Mouse (Mus musculus): ENCODE measurements around the gene Edil3. TPM values are rescaled to one million over a fixed set of nuclear protein-coding genes. Genes with fewer than 3 reads are reported as not detected.

Gene Edil3
- polyA plus RNA-seq (2015; fragmentation: Nextera tagmentation; extraction: Ambion mirVana): 6.7 and 7.7 TPM in 2 replicates

DNA sequence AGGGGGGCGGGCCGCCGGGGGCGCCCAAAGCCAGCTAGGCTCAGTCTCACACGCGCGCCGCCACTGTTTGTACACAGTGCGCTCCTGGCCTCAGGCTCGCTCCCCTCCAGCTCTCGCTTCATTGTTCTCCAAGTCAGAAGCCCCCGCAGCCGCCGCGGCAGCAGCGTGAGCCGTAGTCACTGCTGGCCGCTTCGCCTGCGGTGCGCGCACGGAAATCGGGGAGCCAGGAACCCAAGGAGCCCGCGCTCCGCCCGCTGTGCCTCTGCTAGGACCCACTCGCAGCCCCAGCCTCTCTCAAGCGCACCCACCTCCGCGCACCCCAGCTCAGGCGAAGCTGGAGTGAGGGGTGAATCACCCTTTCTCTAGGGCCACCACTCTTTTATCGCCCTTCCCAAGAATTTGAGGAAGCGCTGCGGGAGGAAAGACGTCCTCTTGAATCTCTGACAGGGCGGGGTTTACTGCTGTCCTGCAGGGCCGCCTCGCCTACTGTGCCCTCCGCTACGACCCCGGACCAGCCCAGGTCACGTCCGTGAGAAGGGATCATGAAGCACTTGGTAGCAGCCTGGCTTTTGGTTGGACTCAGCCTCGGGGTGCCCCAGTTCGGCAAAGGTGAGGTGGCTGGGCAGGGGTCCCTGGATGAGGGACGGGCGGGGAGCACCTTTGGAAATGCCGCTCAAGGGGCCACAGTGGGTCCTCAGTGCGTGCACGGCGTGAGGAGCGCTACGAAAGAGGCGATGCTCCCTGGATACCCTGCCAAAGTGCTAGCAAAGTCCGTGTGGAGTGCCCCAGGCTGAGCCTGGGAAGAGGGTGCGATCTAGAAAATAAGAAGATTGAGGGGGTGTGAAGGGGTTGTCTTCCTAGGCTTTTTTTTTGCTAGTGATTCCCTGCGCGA is at the start of gene Edil3:
TSS of gene Edil3 (plus strand) at position 33 of the 892 bp plus-strand sequence.
- peak within 1 kb of the TSS; percentile 97 for H3K4me2 ChIP-seq (ENCODE audit: low read depth, low read length)
- H3K27me3 ChIP-seq (ENCODE audit: control insufficient read depth, insufficient read depth, low read length): no peaks in the 10 kb centered on the region
- peaks cover 5% of the 10 kb centered on the region for H3K4me1 ChIP-seq (ENCODE audit: control insufficient read depth, insufficient read depth, low read length)
- H3K27ac ChIP-seq (ENCODE audit: low read length): peak within 1 kb of the TSS; percentile 27; the same call in 1 of the 2 replicates
- H3K4me3 ChIP-seq (replicated peaks; ENCODE audit: low read length): peak within 1 kb of the TSS; percentile 69
- peak; percentile 79 for ATAC-seq (ENCODE audit: insufficient read depth, low FRiP score)
- under 1% methylated on average over 59 of the region's 60 CpGs for WGBS
- no peaks in the 10 kb centered on the region for H3K36me3 ChIP-seq (ENCODE audit: control insufficient read depth, insufficient read depth, low read length)
- no peaks in the 10 kb centered on the region for H3K9me3 ChIP-seq (replicated peaks; ENCODE audit: control insufficient read depth, low read length)
- peak within 1 kb of the TSS; percentile 80 for H3K9ac ChIP-seq (ENCODE audit: low read length)

DNA sequence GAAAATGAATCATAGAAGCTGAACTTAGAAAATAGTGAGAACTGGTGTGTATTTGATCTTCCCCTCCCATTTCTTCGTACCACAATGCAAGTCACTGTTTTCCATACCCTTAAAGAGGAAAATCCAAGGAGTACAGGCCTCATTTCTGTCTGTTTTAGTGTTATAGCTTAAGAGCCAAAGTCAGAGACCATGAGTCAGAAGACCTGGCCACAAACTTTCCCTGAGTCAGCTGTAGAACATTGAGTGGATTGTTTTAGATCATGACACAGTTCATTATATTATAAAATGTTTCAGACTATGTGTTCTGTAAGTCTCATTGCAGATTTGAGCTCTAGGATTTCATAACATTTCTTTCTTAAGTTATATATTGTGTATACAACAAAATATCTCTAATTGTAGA is 22.1 kb upstream of the Edil3 start:
- no peaks in the 10 kb centered on the region for H3K27me3 ChIP-seq (ENCODE audit: control insufficient read depth, insufficient read depth, low read length)
- no peaks in the 10 kb centered on the region for H3K9me3 ChIP-seq (replicated peaks; ENCODE audit: control insufficient read depth, low read length)
- H3K4me3 ChIP-seq (replicated peaks; ENCODE audit: low read length): no peak overlapping the region
- no peak overlapping the region for H3K9ac ChIP-seq (ENCODE audit: low read length)
- no peak for ATAC-seq (ENCODE audit: insufficient read depth, low FRiP score)
- H3K4me1 ChIP-seq (ENCODE audit: control insufficient read depth, insufficient read depth, low read length): no peaks in the 10 kb centered on the region
- no peak overlapping the region for H3K27ac ChIP-seq (ENCODE audit: low read length)
- H3K36me3 ChIP-seq (ENCODE audit: control insufficient read depth, insufficient read depth, low read length): no peaks in the 10 kb centered on the region
- H3K4me2 ChIP-seq (ENCODE audit: low read depth, low read length): no peak overlapping the region
- 81% methylated on average over 1 of the region's 1 CpGs for WGBS

DNA sequence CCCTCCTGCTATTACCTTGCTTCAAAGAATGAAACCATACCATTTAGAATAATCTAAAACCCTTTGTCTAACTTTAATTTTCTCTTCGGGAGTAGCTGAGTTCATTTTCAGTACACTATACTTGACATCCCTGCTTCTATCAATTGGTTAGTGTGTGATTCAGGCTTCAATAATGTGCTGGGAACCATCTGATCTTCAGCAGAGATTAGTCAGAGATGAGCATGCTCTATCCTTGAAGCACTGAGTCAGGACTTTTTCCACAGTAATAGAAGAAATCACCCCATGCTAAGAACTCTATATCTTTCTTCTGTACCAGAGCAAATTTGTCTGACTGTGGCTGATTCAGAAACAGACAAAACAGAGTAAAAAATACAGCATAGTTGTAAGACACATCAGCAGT is 20.3 kb upstream of the Edil3 start:
- no peak overlapping the region for H3K9ac ChIP-seq (ENCODE audit: low read length)
- ATAC-seq (ENCODE audit: insufficient read depth, low FRiP score): no peak
- WGBS: 93% methylated on average over 1 of the region's 1 CpGs
- no peaks in the 10 kb centered on the region for H3K27me3 ChIP-seq (ENCODE audit: control insufficient read depth, insufficient read depth, low read length)
- H3K4me1 ChIP-seq (ENCODE audit: control insufficient read depth, insufficient read depth, low read length): no peaks in the 10 kb centered on the region
- H3K36me3 ChIP-seq (ENCODE audit: control insufficient read depth, insufficient read depth, low read length): no peaks in the 10 kb centered on the region
- no peaks in the 10 kb centered on the region for H3K9me3 ChIP-seq (replicated peaks; ENCODE audit: control insufficient read depth, low read length)
- no peak overlapping the region for H3K4me2 ChIP-seq (ENCODE audit: low read depth, low read length)
- no peak overlapping the region for H3K27ac ChIP-seq (ENCODE audit: low read length)
- no peak overlapping the region for H3K4me3 ChIP-seq (replicated peaks; ENCODE audit: low read length)

DNA sequence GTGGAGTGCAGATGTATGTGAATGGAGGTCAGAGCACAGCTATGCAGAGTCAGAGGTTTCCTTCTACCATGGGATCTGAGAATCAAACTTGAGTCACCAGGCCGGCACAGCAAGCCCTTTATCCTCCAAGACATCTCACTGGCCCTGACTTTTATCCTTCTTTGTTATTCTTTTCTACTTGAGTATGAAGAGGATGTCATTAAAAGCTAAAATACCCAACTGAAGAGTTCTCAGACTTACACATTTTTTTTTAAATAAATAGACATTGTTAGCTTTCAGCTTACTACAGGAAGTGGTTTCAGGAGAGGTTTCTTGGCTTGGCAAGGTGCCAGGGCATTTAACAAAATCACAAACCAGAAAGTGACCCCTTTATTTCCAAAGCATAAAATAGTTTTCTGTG is 15.4 kb upstream of the Edil3 start:
- Histone ChIP-seq H3K4me3 (replicated peaks; ENCODE audit: low read length) (no peak overlapping the region), H3K9me3 (replicated peaks; ENCODE audit: control insufficient read depth, low read length) (no peaks in the 10 kb centered on the region), H3K36me3 (ENCODE audit: control insufficient read depth, insufficient read depth, low read length) (no peaks in the 10 kb centered on the region), H3K9ac (ENCODE audit: low read length) (no peak overlapping the region), H3K27ac (ENCODE audit: low read length) (no peak overlapping the region), H3K27me3 (ENCODE audit: control insufficient read depth, insufficient read depth, low read length) (no peaks in the 10 kb centered on the region), H3K4me2 (ENCODE audit: low read depth, low read length) (no peak overlapping the region), H3K4me1 (ENCODE audit: control insufficient read depth, insufficient read depth, low read length) (no peaks in the 10 kb centered on the region)
- 21% methylated on average over 1 of the region's 1 CpGs for WGBS
- no peak for ATAC-seq (ENCODE audit: insufficient read depth, low FRiP score)

DNA sequence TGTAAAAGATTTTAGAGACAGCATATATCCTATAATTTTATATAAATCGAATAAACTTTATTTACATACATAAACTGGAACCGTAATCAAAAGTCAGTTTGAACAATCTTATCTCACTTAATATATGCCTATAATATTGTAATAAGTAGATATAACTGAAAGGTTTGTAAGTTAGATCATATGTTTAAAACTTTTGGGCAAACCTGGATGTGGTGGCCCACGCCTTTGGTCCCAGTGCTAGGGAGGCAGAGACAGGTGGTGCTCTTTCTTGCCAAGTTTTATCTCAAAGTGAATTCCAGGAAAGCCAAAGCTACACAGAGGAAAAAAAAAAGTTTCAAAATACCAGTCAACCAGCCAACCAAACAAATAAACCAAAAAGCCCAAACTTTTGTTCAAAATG is 15.0 kb upstream of the Edil3 start:
- Histone ChIP-seq H3K9me3 (replicated peaks; ENCODE audit: control insufficient read depth, low read length) (no peaks in the 10 kb centered on the region), H3K27me3 (ENCODE audit: control insufficient read depth, insufficient read depth, low read length) (no peaks in the 10 kb centered on the region), H3K36me3 (ENCODE audit: control insufficient read depth, insufficient read depth, low read length) (no peaks in the 10 kb centered on the region), H3K4me2 (ENCODE audit: low read depth, low read length) (no peak overlapping the region), H3K4me1 (ENCODE audit: control insufficient read depth, insufficient read depth, low read length) (no peaks in the 10 kb centered on the region), H3K9ac (ENCODE audit: low read length) (no peak overlapping the region), H3K27ac (ENCODE audit: low read length) (no peak overlapping the region), H3K4me3 (replicated peaks; ENCODE audit: low read length) (no peak overlapping the region)
- 80% methylated on average over 3 of the region's 3 CpGs for WGBS
- no peak for ATAC-seq (ENCODE audit: insufficient read depth, low FRiP score)

DNA sequence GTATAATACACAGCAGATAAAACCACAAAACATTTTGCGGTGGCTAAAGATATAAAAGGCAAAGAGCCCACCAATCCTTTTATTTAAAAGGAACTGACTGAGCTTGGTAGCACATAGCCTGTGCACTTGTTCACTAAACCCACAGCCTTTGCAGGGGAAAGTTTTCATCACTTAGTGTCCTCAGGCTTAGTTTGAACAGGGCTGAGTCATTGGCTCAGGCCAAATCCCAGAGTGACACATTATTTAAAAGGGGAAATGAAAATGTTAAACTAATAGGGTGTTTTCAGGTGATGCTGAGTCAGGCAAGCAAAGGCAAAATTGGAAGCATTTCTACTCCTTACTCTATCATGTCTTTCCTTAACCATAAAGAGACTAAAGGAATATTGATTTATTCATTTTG is 11.2 kb upstream of the Edil3 start:
- Histone ChIP-seq H3K36me3 (ENCODE audit: control insufficient read depth, insufficient read depth, low read length) (no peaks in the 10 kb centered on the region), H3K9ac (ENCODE audit: low read length) (no peak overlapping the region), H3K4me1 (ENCODE audit: control insufficient read depth, insufficient read depth, low read length) (no peaks in the 10 kb centered on the region), H3K27me3 (ENCODE audit: control insufficient read depth, insufficient read depth, low read length) (no peaks in the 10 kb centered on the region), H3K9me3 (replicated peaks; ENCODE audit: control insufficient read depth, low read length) (no peaks in the 10 kb centered on the region), H3K4me3 (replicated peaks; ENCODE audit: low read length) (no peak overlapping the region), H3K27ac (ENCODE audit: low read length) (no peak overlapping the region), H3K4me2 (ENCODE audit: low read depth, low read length) (no peak overlapping the region)
- 83% methylated on average over 1 of the region's 1 CpGs for WGBS
- ATAC-seq (ENCODE audit: insufficient read depth, low FRiP score): no peak

DNA sequence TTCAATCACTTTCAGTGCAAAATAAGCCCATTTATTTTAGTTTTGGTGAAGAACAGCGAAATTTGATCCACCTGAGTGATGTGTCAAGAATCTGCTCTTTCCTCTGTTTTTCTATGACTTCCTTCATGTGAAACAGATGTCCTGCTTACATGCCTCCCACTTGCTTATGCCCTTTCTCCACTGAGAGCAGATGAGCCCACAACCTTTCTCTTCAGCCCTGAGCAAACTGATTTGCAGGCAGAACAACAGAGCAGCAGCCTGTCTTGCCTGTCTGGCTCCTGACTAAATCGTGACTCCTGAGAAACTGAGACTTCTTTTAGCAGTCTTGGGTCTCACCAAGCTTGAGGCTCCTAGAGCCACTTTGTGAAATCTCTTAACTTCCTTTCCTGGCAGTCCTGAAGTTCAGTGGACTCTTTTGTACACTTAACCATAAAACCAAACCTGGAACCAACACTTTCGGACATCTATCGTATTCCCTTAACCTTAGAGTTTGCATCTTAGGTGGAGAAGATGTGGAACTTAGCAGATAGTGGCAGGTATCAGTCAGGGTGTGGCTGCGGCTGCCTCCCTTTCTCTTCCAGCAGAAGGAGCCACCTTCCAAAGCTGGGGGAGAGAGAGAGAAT is 475 bp upstream of the Edil3 start:
- peak overlapping the region; percentile 69 for H3K4me3 ChIP-seq (replicated peaks; ENCODE audit: low read length)
- no peaks in the 10 kb centered on the region for H3K36me3 ChIP-seq (ENCODE audit: control insufficient read depth, insufficient read depth, low read length)
- WGBS: 20% methylated on average over 5 of the region's 5 CpGs
- H3K27me3 ChIP-seq (ENCODE audit: control insufficient read depth, insufficient read depth, low read length): no peaks in the 10 kb centered on the region
- H3K4me2 ChIP-seq (ENCODE audit: low read depth, low read length): peak overlapping the region; percentile 97
- H3K4me1 ChIP-seq (ENCODE audit: control insufficient read depth, insufficient read depth, low read length): peaks cover 5% of the 10 kb centered on the region
- no peak; the same call in 1 of the 2 replicates for ATAC-seq (ENCODE audit: insufficient read depth, low FRiP score)
- H3K9me3 ChIP-seq (replicated peaks; ENCODE audit: control insufficient read depth, low read length): no peaks in the 10 kb centered on the region
- H3K9ac ChIP-seq (ENCODE audit: low read length): no peak overlapping the region
- no peak overlapping the region for H3K27ac ChIP-seq (ENCODE audit: low read length)

DNA sequence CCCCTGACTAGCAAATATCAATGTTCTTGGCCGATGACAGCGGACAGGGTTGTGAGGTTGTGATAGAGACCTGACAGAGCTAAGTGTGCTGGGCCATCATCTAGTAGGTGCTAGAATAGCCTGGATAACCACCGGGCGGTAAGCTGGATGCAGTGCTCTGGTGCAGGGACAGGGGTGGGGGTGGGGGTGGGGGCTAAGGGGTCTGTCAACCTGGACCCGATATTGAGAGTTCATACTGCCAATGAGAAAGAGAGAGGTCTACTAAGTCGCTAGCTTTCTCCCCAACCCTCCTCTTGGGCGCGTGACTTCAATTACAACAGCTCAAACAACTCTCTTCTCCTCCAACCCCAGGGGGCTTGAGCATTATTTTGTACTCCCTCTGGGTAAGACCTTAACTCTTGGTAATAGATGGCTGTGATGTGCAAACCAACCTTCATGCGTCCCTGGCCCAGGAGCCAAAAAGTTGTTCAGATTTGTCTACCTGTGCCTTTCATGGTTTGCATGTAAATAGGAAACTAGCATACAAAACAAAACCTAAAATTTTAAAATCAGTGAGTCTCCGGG is 1.1 kb downstream of the Edil3 start:
- no peaks in the 10 kb centered on the region for H3K9me3 ChIP-seq (replicated peaks; ENCODE audit: control insufficient read depth, low read length)
- peaks cover 5% of the 10 kb centered on the region for H3K4me1 ChIP-seq (ENCODE audit: control insufficient read depth, insufficient read depth, low read length)
- H3K9ac ChIP-seq (ENCODE audit: low read length): peak overlapping the region; percentile 80
- no peak overlapping the region for H3K27ac ChIP-seq (ENCODE audit: low read length)
- no peaks in the 10 kb centered on the region for H3K36me3 ChIP-seq (ENCODE audit: control insufficient read depth, insufficient read depth, low read length)
- no peaks in the 10 kb centered on the region for H3K27me3 ChIP-seq (ENCODE audit: control insufficient read depth, insufficient read depth, low read length)
- peak overlapping the region; percentile 69 for H3K4me3 ChIP-seq (replicated peaks; ENCODE audit: low read length)
- peak overlapping the region; percentile 97 for H3K4me2 ChIP-seq (ENCODE audit: low read depth, low read length)
- WGBS: 23% methylated on average over 10 of the region's 10 CpGs
- ATAC-seq (ENCODE audit: insufficient read depth, low FRiP score): no peak

DNA sequence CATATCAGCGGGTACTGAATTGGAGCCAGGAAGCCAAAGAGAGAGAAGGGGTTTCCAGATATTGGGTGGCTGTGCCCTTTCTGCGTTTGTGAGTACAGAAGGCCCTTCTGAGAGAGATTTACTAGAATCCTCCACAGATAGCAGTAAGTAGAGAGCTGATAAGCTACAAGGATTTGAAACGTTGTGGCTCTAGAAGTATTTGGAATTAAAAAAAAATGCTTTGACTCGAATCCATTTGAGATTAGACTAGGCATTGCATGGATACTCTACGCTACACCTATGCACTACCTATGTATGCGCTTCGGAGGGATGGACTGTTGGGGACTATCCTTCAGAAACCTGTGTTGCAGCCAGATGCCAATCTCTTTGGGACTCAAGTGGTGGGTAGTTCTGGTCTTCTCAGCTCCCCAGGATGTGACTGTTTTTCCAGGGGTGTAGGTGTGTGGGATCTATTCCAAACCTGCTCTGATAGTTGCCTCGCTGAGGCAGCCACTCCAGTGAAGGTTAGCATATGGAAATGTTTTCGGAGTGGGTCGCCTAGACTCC is 1.8 kb downstream of the Edil3 start:
- H3K9ac ChIP-seq (ENCODE audit: low read length): no peak overlapping the region
- no peaks in the 10 kb centered on the region for H3K9me3 ChIP-seq (replicated peaks; ENCODE audit: control insufficient read depth, low read length)
- peaks cover 5% of the 10 kb centered on the region for H3K4me1 ChIP-seq (ENCODE audit: control insufficient read depth, insufficient read depth, low read length)
- no peaks in the 10 kb centered on the region for H3K36me3 ChIP-seq (ENCODE audit: control insufficient read depth, insufficient read depth, low read length)
- ATAC-seq (ENCODE audit: insufficient read depth, low FRiP score): no peak
- WGBS: 20% methylated on average over 10 of the region's 10 CpGs
- no peaks in the 10 kb centered on the region for H3K27me3 ChIP-seq (ENCODE audit: control insufficient read depth, insufficient read depth, low read length)
- H3K4me2 ChIP-seq (ENCODE audit: low read depth, low read length): peak overlapping the region; percentile 97
- H3K4me3 ChIP-seq (replicated peaks; ENCODE audit: low read length): peak overlapping the region; percentile 69
- no peak overlapping the region for H3K27ac ChIP-seq (ENCODE audit: low read length)

Measured in stomach, embryonic 16.5 days (tissue).